8 mouse cellular contexts compared by ENCODE assay signal in genomic region chr19:27218561-27219262, GRCm38 (mm10). TPM values are rescaled to one million over a fixed set of nuclear protein-coding genes. Genes with fewer than 3 reads are reported as not detected.
DNase-seq lines count a peak whose midpoint lies in the region; ATAC-seq and TF ChIP-seq lines count a peak whose summit lies in the region.

No protein-coding gene starts in this region.

- CTCF ChIA-PET in Patski (lab: Charles Lee), result interaction anchor here (0.9 to 2.0 kb wide), 5 partner anchors 13 to 208 kb away, joined by 3 to 5 read pairs (median 4); no protein-coding TSS in a partner anchor

- WGBS in hindbrain, embryonic 10.5 days, result under 1% methylated on average over 30 of the region's 30 CpGs
- 3% methylated on average over 30 of the region's 30 CpGs for WGBS in lung, adult 2 months

- no peaks in the 10 kb centered on the region for H3K36me3 ChIP-seq in hindbrain, embryonic 10.5 days

- ATAC-seq in Patski, result peak; percentile 68

- TF ChIP-seq CTCF in Patski (IDR thresholded peaks at IDR 0.05), result no peak
- no peak for TF ChIP-seq CTCF in lung, adult 2 months (IDR thresholded peaks at IDR 0.05; ENCODE audit: insufficient read depth, low read length)

- H3K4me1 ChIP-seq in hindbrain, embryonic 10.5 days (replicated peaks), result peaks cover 31% of the 10 kb centered on the region
- no peaks in the 10 kb centered on the region for H3K4me1 ChIP-seq in lung, adult 2 months (ENCODE audit: control insufficient read depth, insufficient read depth, low read length)

- peak; percentile 83 for DNase-seq in Patski (ENCODE audit: low read depth, low spot score)
- peak; percentile 70 to 74 for DNase-seq in cerebellum, postnatal 10 days
- DNase-seq in frontal cortex, postnatal 10 days (ENCODE audit: low spot score in 2 of 2), result peak; percentile 29 to 57
- DNase-seq in hindbrain, embryonic 10.5 days (ENCODE audit: low spot score), result peak; percentile 71
- peak; percentile 74 for DNase-seq in layer of hippocampus, adult 9-11 months
- DNase-seq in lung, adult 2 months, result peak; percentile 78
- peak; percentile 65 for DNase-seq in ovary, adult 18-20 months (ENCODE audit: low spot score)
- no peak for DNase-seq in spleen, adult 18-20 months

- H3K9me3 ChIP-seq in hindbrain, embryonic 10.5 days, result no peaks in the 10 kb centered on the region

- POLR2A ChIA-PET in Patski (lab: Charles Lee), result interaction anchor here (0.6 to 0.9 kb wide), 4 partner anchors 14 to 471 kb away, joined by 3 to 5 read pairs (median 3); no protein-coding TSS in a partner anchor

- in situ Hi-C loops in Patski (cut with MboI; ENCODE audit: low pct_unique_long_range_greater_than_20kb), result loop anchor here (10.0 kb wide), 2 partner anchors 196 to 474 kb away; no protein-coding TSS in a partner anchor

- peak overlapping the region; percentile 91 for H3K27ac ChIP-seq in hindbrain, embryonic 10.5 days

- H3K4me3 ChIP-seq in hindbrain, embryonic 10.5 days, result peak overlapping the region; percentile 81
- peak overlapping the region; percentile 67 for H3K4me3 ChIP-seq in lung, adult 2 months (replicated peaks; ENCODE audit: extremely low read depth, low read depth, low read length)

- TF ChIP-seq POLR2A in lung, adult 2 months (IDR thresholded peaks at IDR 0.05; ENCODE audit: borderline replicate concordance, extremely low read depth, low read depth, low read length), result peak; percentile 56; the same call in 1 of the 2 replicates

- no peaks in the 10 kb centered on the region for H3K27me3 ChIP-seq in Patski
- peaks cover 50% of the 10 kb centered on the region for H3K27me3 ChIP-seq in hindbrain, embryonic 10.5 days (ENCODE audit: insufficient read depth, poor library complexity, severe bottlenecking)

RNA-seq across cellular contexts. Expression of gene Vldlr, which starts 2.4 kb away (rescaled TPM):
- 126 TPM for polyA plus RNA-seq in Patski (2021)
- 4.6 and 6.9 TPM in 2 replicates for polyA plus RNA-seq in hindbrain, embryonic 10.5 days (2016; fragmentation: Nextera tagmentation; extraction: Ambion mirVana)
- 23.2 and 31.2 TPM in 2 replicates for polyA plus RNA-seq in lung, adult 2 months (2012; rRNA removed)

Comparison
In these comparisons a context has a peak if more than half of its experiments do, and no peak if none do; other contexts are left out.
1. DNase-seq: peak in Patski (single experiment), cerebellum, postnatal 10 days (2 of 2), frontal cortex, postnatal 10 days (2 of 2), hindbrain, embryonic 10.5 days (single experiment), layer of hippocampus, adult 9-11 months (single experiment), lung, adult 2 months (single experiment) and ovary, adult 18-20 months (single experiment); none in spleen, adult 18-20 months (0 of 2).